Mouse (Mus musculus): ENCODE measurements at regions not wholly inside any gene's neighbourhood (a gene's known extent, or its start where the extent isn't known, plus 50 kb on each side); places are given as distances from the start of the nearest gene placed in this dataset.

DNA sequence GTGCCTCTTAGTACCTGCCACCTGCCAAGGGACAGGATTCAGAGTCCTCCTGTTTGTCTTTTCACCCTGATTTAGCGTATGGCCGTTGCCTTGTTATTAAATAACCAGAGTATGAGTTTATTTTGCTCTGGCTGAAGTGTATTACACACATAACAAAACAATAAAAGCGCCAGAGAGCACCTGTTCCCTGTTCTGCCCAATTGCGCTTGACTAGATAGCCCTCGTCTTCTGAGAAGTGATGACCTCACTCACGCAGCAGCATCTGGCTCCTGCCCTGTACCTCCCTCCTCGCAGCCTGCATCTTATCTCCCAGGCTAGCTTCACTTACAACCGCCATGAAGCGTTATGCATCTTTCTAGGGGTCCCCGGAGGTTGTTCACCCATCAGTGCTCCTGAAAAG lies 346.5 kb downstream of the Wdr11 start:
- Histone ChIP-seq H3K4me1 (ENCODE audit: control insufficient read depth, insufficient read depth, low read length) (peaks cover 2% of the 10 kb centered on the region; the same call in 1 of the 2 replicates), H3K27ac (ENCODE audit: low read length) (no peak overlapping the region), H3K9ac (ENCODE audit: low read depth, low read length) (no peak overlapping the region), H3K4me2 (ENCODE audit: low read length) (no peak overlapping the region), H3K36me3 (ENCODE audit: control insufficient read depth, insufficient read depth, low read length) (no peaks in the 10 kb centered on the region), H3K9me3 (replicated peaks; ENCODE audit: control insufficient read depth, low read length, poor library complexity, severe bottlenecking) (no peaks in the 10 kb centered on the region), H3K4me3 (ENCODE audit: low read depth, low read length) (no peak overlapping the region), H3K27me3 (ENCODE audit: control insufficient read depth, insufficient read depth, low read depth, low read length) (no peaks in the 10 kb centered on the region)
- 76% methylated on average over 10 of the region's 10 CpGs for WGBS
- no peak for ATAC-seq

DNA sequence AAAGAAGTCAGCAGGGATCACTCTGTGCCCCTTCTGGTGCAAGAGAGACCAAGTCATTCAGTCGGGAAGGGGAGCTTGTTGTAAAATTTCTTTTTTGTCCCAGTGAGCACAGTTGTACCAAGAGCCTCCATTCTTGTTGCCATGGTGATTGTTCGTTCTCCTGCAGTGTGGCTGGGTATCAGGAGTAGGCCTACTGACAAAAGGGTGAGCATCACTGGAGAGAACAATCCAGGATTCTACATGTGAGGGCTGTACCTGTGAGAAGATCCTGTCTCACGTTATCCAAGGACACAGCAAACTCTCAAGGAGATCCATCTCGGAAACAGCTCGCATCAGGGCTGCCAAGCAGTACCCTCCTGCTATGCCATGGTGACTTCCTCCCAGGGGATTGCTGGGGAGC lies 347.6 kb downstream of the Wdr11 start:
- ATAC-seq = no peak
- no peak overlapping the region for H3K27ac ChIP-seq (ENCODE audit: low read length)
- no peak overlapping the region for H3K4me3 ChIP-seq (ENCODE audit: low read depth, low read length)
- no peak overlapping the region for H3K9ac ChIP-seq (ENCODE audit: low read depth, low read length)
- WGBS = 65% methylated on average over 5 of the region's 5 CpGs
- no peak overlapping the region for H3K4me2 ChIP-seq (ENCODE audit: low read length)
- H3K36me3 ChIP-seq (ENCODE audit: control insufficient read depth, insufficient read depth, low read length) = no peaks in the 10 kb centered on the region
- no peaks in the 10 kb centered on the region for H3K9me3 ChIP-seq (replicated peaks; ENCODE audit: control insufficient read depth, low read length, poor library complexity, severe bottlenecking)
- H3K27me3 ChIP-seq (ENCODE audit: control insufficient read depth, insufficient read depth, low read depth, low read length) = no peaks in the 10 kb centered on the region
- H3K4me1 ChIP-seq (ENCODE audit: control insufficient read depth, insufficient read depth, low read length) = peaks cover 2% of the 10 kb centered on the region; the same call in 1 of the 2 replicates

DNA sequence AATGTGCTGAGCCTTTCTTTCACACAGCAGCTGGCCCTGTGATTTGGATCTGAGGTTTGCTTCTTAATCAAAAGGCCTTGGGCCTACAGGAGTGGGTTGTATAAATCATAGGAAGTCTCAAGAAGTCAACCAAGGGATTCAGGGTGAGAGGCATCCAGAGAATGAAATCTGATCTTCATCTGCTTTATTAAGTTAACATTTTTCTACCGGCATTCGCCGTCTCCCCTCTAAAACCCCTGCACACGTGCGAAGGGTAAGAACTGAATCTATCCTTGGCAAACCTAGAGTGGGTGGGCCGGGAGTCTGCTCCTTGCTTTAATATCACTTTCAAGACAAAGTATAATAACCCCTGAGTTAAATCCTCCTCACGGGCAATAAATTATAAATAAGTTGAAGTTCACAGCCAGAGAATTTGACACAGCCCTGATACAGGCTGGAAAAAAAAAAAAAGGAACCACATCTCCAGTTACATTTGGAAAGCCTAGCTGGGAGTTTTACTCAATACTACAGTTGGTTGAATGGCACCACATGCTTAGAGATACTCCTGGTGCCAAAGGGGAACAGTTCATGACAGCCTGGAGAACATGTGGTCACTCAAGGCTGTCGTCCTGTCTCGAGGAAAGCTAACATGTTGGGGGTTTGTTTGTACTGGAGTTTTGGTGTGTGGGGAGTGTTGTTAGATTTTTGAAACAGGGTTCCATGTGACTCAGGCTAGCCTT lies 349.8 kb downstream of the Wdr11 start:
- no peak for ATAC-seq
- Histone ChIP-seq H3K4me2 (ENCODE audit: low read length) (no peak overlapping the region), H3K4me1 (ENCODE audit: control insufficient read depth, insufficient read depth, low read length) (peaks cover 2% of the 10 kb centered on the region; the same call in 1 of the 2 replicates), H3K27ac (ENCODE audit: low read length) (no peak overlapping the region), H3K27me3 (ENCODE audit: control insufficient read depth, insufficient read depth, low read depth, low read length) (no peaks in the 10 kb centered on the region), H3K36me3 (ENCODE audit: control insufficient read depth, insufficient read depth, low read length) (no peaks in the 10 kb centered on the region), H3K9me3 (replicated peaks; ENCODE audit: control insufficient read depth, low read length, poor library complexity, severe bottlenecking) (no peaks in the 10 kb centered on the region), H3K9ac (ENCODE audit: low read depth, low read length) (no peak overlapping the region), H3K4me3 (ENCODE audit: low read depth, low read length) (no peak overlapping the region)
- WGBS = 88% methylated on average over 9 of the region's 9 CpGs

DNA sequence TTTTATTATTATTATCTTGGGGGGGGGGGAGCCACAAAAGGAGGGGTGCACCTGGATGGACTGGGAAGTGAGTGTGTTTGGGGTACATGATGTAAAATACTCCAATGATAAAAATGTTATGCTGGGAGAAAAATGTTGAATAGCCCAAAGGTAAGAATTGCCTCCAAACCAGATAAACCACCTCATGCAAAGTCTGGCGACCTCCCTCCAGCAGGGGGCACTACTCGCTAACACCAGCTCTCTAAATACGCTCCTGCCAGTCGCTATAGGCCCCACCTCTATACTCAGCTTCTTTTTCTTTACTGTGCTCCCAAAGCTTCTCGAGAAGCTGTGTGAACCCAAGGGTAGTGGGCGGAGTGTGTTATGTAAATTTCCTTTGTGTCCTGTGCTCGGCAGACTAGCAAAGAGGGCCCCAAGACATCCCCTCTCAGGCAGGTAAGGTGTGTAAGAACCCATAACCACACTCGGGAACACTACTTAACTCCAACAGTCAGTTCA lies 357.0 kb downstream of the Wdr11 start:
- Histone ChIP-seq H3K4me3 (ENCODE audit: low read depth, low read length) (no peak overlapping the region), H3K9me3 (replicated peaks; ENCODE audit: control insufficient read depth, low read length, poor library complexity, severe bottlenecking) (no peaks in the 10 kb centered on the region), H3K4me1 (ENCODE audit: control insufficient read depth, insufficient read depth, low read length) (no peaks in the 10 kb centered on the region), H3K36me3 (ENCODE audit: control insufficient read depth, insufficient read depth, low read length) (no peaks in the 10 kb centered on the region), H3K27ac (ENCODE audit: low read length) (no peak overlapping the region), H3K9ac (ENCODE audit: low read depth, low read length) (no peak overlapping the region), H3K27me3 (ENCODE audit: control insufficient read depth, insufficient read depth, low read depth, low read length) (no peaks in the 10 kb centered on the region), H3K4me2 (ENCODE audit: low read length) (no peak overlapping the region)
- no peak for ATAC-seq
- 75% methylated on average over 8 of the region's 8 CpGs for WGBS

DNA sequence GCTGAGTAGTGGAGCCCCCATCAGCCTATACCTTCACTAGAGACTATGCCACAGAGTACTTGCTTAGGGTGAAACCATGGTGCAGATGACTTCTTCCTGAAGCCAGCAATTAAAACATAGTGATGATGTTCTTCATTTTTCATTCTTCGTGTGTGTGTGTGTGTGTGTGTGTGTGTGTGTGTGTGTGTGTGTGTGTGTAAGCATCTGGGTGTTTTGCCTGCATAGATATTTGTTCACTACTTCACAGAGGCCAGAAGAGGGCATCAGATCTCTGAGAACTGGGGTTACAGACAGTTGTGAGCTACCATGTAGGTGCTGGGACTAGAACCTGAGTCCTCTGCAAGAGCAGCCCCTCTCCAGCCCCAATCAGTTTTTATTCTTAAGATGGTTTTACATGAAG lies 358.8 kb downstream of the Wdr11 start:
- Histone ChIP-seq H3K27me3 (ENCODE audit: control insufficient read depth, insufficient read depth, low read depth, low read length) (no peaks in the 10 kb centered on the region), H3K4me2 (ENCODE audit: low read length) (no peak overlapping the region), H3K27ac (ENCODE audit: low read length) (no peak overlapping the region), H3K9ac (ENCODE audit: low read depth, low read length) (no peak overlapping the region), H3K4me1 (ENCODE audit: control insufficient read depth, insufficient read depth, low read length) (no peaks in the 10 kb centered on the region), H3K36me3 (ENCODE audit: control insufficient read depth, insufficient read depth, low read length) (no peaks in the 10 kb centered on the region), H3K9me3 (replicated peaks; ENCODE audit: control insufficient read depth, low read length, poor library complexity, severe bottlenecking) (no peaks in the 10 kb centered on the region), H3K4me3 (ENCODE audit: low read depth, low read length) (no peak overlapping the region)
- 75% methylated on average over 1 of the region's 1 CpGs for WGBS
- no peak for ATAC-seq

DNA sequence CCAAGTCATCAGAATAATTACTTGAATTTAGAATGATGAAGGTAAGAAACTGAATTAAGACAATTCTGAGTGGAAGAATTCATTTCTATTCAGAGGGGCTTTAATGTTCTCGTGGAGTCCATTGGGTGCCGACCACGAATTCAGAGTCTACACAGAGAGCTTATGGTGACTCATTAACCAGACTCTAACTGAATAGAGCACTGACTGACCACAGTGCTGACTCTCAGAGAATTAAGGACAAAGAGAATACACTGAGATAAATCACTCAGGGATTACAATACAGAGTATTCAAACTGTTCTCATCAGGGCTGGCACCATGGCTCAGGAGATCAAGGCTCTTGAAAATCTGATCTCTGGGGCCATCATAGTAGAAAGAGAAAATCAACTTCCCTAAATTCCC lies 366.7 kb downstream of the Wdr11 start:
- H3K27me3 ChIP-seq (ENCODE audit: control insufficient read depth, insufficient read depth, low read depth, low read length) = no peaks in the 10 kb centered on the region
- no peak overlapping the region for H3K4me3 ChIP-seq (ENCODE audit: low read depth, low read length)
- H3K9ac ChIP-seq (ENCODE audit: low read depth, low read length) = no peak overlapping the region
- H3K9me3 ChIP-seq (replicated peaks; ENCODE audit: control insufficient read depth, low read length, poor library complexity, severe bottlenecking) = no peaks in the 10 kb centered on the region
- no peak overlapping the region for H3K27ac ChIP-seq (ENCODE audit: low read length)
- ATAC-seq = no peak
- no peaks in the 10 kb centered on the region for H3K4me1 ChIP-seq (ENCODE audit: control insufficient read depth, insufficient read depth, low read length)
- no peaks in the 10 kb centered on the region for H3K36me3 ChIP-seq (ENCODE audit: control insufficient read depth, insufficient read depth, low read length)
- WGBS = 38% methylated on average over 3 of the region's 3 CpGs
- H3K4me2 ChIP-seq (ENCODE audit: low read length) = no peak overlapping the region

DNA sequence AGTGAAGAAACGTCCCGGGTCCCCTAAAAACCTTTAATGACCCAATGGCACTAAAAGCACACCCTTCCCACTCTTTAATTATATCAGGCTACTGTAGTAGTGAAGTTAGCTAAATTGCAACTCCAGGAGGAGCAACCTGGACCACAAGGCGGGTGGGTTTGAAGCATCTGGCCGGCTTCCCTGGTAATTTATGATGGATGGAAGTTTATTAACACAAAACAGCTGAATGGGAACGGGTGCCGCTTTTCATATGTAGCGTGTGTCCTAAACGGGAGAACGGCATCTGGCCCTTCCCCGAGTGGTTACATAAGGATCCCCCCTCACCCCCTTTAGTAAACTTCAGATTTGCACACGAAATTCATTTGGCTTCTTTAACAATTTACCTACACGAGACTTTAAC lies 370.9 kb downstream of the Wdr11 start:
- no peak for ATAC-seq
- no peak overlapping the region for H3K9ac ChIP-seq (ENCODE audit: low read depth, low read length)
- no peak overlapping the region for H3K4me3 ChIP-seq (ENCODE audit: low read depth, low read length)
- H3K4me1 ChIP-seq (ENCODE audit: control insufficient read depth, insufficient read depth, low read length) = no peaks in the 10 kb centered on the region
- no peak overlapping the region for H3K27ac ChIP-seq (ENCODE audit: low read length)
- H3K9me3 ChIP-seq (replicated peaks; ENCODE audit: control insufficient read depth, low read length, poor library complexity, severe bottlenecking) = no peaks in the 10 kb centered on the region
- H3K27me3 ChIP-seq (ENCODE audit: control insufficient read depth, insufficient read depth, low read depth, low read length) = no peaks in the 10 kb centered on the region
- 69% methylated on average over 12 of the region's 12 CpGs for WGBS
- no peaks in the 10 kb centered on the region for H3K36me3 ChIP-seq (ENCODE audit: control insufficient read depth, insufficient read depth, low read length)
- no peak overlapping the region for H3K4me2 ChIP-seq (ENCODE audit: low read length)

DNA sequence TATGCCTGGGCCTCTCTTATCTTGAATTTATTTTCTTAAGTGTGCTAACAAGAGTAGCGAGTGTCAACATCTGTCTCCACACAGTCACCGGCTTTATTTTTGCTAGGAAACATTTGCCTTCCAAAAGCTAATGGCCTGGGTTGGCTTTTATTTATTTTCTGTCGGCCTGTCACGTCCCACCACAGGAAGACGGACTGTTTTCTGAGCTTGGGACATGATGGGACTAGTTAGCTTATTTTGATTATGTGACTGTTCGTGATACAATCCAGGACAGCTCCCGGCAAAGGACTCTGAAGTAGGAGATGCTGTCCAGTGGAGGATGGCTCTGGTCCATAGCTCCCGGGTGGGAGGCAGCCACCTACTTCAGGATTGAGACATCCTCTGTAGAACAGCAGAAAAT lies 372.5 kb downstream of the Wdr11 start:
- no peaks in the 10 kb centered on the region for H3K4me1 ChIP-seq (ENCODE audit: control insufficient read depth, insufficient read depth, low read length)
- H3K36me3 ChIP-seq (ENCODE audit: control insufficient read depth, insufficient read depth, low read length) = no peaks in the 10 kb centered on the region
- H3K4me3 ChIP-seq (ENCODE audit: low read depth, low read length) = no peak overlapping the region
- H3K9me3 ChIP-seq (replicated peaks; ENCODE audit: control insufficient read depth, low read length, poor library complexity, severe bottlenecking) = no peaks in the 10 kb centered on the region
- no peak overlapping the region for H3K27ac ChIP-seq (ENCODE audit: low read length)
- no peak for ATAC-seq
- H3K4me2 ChIP-seq (ENCODE audit: low read length) = no peak overlapping the region
- no peak overlapping the region for H3K9ac ChIP-seq (ENCODE audit: low read depth, low read length)
- WGBS = 87% methylated on average over 8 of the region's 8 CpGs
- H3K27me3 ChIP-seq (ENCODE audit: control insufficient read depth, insufficient read depth, low read depth, low read length) = no peaks in the 10 kb centered on the region

DNA sequence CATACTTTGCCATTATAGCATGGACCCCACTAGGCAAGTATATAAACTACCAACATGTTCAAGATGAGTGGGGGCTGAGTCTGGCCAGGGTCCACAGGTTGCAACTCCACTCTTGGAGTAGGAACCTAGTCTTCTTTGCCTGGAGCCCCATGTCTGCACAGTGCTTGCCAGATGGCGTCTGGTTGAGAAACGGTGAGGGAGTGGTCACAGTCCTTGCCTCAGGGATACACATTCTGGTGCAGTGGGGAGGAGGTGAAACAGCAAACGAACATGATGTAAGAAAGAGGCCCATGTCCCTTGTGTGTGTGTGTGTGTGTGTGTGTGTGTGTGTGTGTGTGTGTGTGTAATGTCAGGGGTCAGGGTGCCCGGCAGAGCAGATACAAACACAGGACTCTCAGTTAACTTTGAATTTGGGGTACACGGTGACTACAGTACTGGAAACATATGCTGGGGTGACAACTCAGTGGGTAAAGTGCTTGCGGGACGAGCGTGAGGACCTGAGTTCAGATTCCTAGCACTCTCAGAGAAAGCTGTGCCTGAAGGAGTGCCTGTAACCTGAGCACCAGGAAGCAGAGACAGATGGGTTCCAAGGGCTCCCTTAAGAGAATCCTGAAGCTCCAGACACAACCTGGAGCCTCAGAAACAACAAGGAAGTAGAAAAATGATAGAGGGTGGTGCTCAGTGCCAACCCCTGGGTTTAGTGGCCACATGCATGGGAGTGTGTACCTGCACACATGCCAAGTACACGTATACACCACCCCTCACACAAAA lies 373.8 kb downstream of the Wdr11 start:
- Histone ChIP-seq H3K9ac (ENCODE audit: low read depth, low read length) (no peak overlapping the region), H3K4me1 (ENCODE audit: control insufficient read depth, insufficient read depth, low read length) (no peaks in the 10 kb centered on the region), H3K9me3 (replicated peaks; ENCODE audit: control insufficient read depth, low read length, poor library complexity, severe bottlenecking) (no peaks in the 10 kb centered on the region), H3K27me3 (ENCODE audit: control insufficient read depth, insufficient read depth, low read depth, low read length) (no peaks in the 10 kb centered on the region), H3K4me2 (ENCODE audit: low read length) (no peak overlapping the region), H3K36me3 (ENCODE audit: control insufficient read depth, insufficient read depth, low read length) (no peaks in the 10 kb centered on the region), H3K4me3 (ENCODE audit: low read depth, low read length) (no peak overlapping the region), H3K27ac (ENCODE audit: low read length) (no peak overlapping the region)
- ATAC-seq = no peak
- WGBS = 90% methylated on average over 9 of the region's 9 CpGs

All from midbrain, embryonic 16.5 days (tissue).